Mouse (Mus musculus): ENCODE data around the gene Tmem233.

The Tmem233 gene

DNA sequence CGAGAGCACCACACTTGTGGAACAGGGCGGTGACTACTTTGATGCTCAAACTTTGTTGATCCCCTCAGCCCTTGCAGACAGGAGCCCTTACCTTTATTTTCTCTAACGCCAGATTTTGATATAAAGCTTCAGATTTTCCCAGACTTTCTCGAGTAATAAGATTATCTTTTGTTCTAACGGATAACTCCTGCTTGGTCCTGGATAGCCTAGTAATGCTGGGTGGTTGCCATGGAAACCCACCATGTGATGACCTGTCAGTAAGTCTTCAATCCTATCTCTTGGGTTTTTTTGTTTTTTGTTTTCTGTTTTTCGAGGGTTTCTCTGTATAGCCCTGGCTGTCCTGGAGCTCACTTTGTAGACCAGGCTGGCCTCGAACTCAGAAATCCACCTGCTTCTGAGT lies 40.8 kb downstream of the Tmem233 start:
- TF ChIP-seq CTCF (conservative IDR thresholded peaks at IDR 0.05; ENCODE audit: low read length) (no peak), POU5F1 (IDR thresholded peaks at IDR 0.05; ENCODE audit: borderline replicate concordance, low read length) (no peak), NANOG (IDR thresholded peaks at IDR 0.05; ENCODE audit: borderline replicate concordance, low read length) (no peak)
- H3K9me3 ChIP-seq (ENCODE audit: low read length): no peaks in the 10 kb centered on the region

DNA sequence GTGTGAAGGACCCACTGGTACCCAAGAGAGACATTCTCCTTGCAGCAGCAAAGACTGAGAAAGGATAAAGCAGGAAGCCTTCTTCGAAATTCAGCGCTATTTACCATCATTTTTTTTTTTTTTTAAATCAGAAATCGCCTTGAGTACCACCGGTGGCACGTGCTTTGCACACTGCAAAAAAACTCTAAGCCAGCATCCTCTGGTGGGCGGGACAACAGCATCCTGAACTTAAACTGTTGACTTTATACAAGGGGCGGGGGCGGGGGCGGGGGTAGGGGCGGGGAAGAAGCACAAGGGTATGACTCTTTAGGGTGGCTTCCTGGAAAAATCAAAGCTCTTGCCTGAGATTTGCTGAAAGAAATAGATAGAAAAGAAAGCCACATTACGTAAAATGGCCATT lies 43.3 kb downstream of the Tmem233 start:
- no peaks in the 10 kb centered on the region for H3K9me3 ChIP-seq (ENCODE audit: low read length)
- peaks cover 18% of the 10 kb centered on the region for H3K27me3 ChIP-seq (ENCODE audit: insufficient read depth, low read length)
- H3K4me1 ChIP-seq (replicated peaks; ENCODE audit: low read depth, low read length): peaks cover 29% of the 10 kb centered on the region
- TF ChIP-seq POU5F1 (IDR thresholded peaks at IDR 0.05; ENCODE audit: borderline replicate concordance, low read length): no peak
- TF ChIP-seq NANOG (IDR thresholded peaks at IDR 0.05; ENCODE audit: borderline replicate concordance, low read length): no peak
- no peaks in the 10 kb centered on the region for H3K36me3 ChIP-seq (ENCODE audit: insufficient read depth, low read length)
- H3K4me3 ChIP-seq (replicated peaks; ENCODE audit: low read length): 0 out of 2 replicates have a peak overlapping the region, but pooled peaks have one; percentile 3

More for the DNA sequence above, 40.8 kb downstream of the Tmem233 start:
- no peaks in the 10 kb centered on the region for H3K36me3 ChIP-seq (ENCODE audit: insufficient read depth, low read length)
- H3K27me3 ChIP-seq (ENCODE audit: insufficient read depth, low read length): 0 out of 2 replicates have a peak, but pooled peaks cover 4% of the 10 kb centered on the region
- H3K4me1 ChIP-seq (replicated peaks; ENCODE audit: low read depth, low read length): peaks cover 21% of the 10 kb centered on the region
- H3K4me3 ChIP-seq (replicated peaks; ENCODE audit: low read length): no peak overlapping the region

DNA sequence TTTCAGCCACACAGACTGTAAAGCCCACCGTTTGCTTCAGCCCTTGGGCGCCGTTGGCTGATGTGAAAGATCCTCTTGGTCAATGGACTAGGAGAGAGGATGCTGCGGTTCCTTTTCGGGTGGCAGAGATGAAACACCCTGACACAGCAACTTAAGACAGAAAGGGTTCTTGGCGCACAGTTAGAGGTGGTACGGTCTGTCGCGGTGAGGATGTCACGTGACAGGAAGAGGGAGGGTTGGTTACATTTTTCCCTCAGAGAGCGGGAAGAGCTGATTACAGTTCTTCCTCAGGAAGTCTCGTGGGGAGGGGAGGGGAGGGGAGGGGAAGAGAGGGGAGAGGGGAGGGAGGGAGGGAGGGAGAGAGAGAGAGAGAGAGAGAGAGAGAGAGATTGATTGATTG lies 45.3 kb downstream of the Tmem233 start:
- TF ChIP-seq NANOG (IDR thresholded peaks at IDR 0.05; ENCODE audit: borderline replicate concordance, low read length) (no peak), CTCF (conservative IDR thresholded peaks at IDR 0.05; ENCODE audit: low read length) (no peak), POU5F1 (IDR thresholded peaks at IDR 0.05; ENCODE audit: borderline replicate concordance, low read length) (no peak)
- H3K27me3 ChIP-seq (ENCODE audit: insufficient read depth, low read length): peaks cover 23% of the 10 kb centered on the region
- no peak overlapping the region for H3K4me3 ChIP-seq (replicated peaks; ENCODE audit: low read length)
- no peaks in the 10 kb centered on the region for H3K36me3 ChIP-seq (ENCODE audit: insufficient read depth, low read length)
- H3K4me1 ChIP-seq (replicated peaks; ENCODE audit: low read depth, low read length): peaks cover 27% of the 10 kb centered on the region
- H3K9me3 ChIP-seq (ENCODE audit: low read length): no peaks in the 10 kb centered on the region

DNA sequence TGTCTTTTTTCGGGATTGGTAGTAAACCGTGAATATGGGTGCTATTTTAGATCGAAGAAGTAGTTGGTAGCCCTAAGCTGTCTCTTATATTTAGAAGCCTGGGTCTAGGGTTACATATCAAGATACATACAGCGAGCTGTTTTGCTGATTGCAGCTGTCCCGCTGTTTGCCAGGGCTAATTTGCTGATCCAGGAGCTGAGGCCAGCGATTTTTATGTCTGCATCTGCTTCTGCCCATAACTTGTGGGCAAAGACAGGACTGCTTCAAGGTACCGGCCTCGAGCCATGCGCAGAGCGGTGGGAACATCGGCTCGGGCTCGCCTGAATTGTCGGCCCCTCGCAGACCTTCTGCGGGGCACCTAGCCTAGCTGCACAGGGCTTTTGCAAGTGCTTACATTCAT lies 46.6 kb downstream of the Tmem233 start:
- peaks cover 28% of the 10 kb centered on the region for H3K4me1 ChIP-seq (replicated peaks; ENCODE audit: low read depth, low read length)
- no peak overlapping the region for H3K4me3 ChIP-seq (replicated peaks; ENCODE audit: low read length)
- TF ChIP-seq NANOG (IDR thresholded peaks at IDR 0.05; ENCODE audit: borderline replicate concordance, low read length) (no peak), POU5F1 (IDR thresholded peaks at IDR 0.05; ENCODE audit: borderline replicate concordance, low read length) (no peak), CTCF (conservative IDR thresholded peaks at IDR 0.05; ENCODE audit: low read length) (no peak)
- H3K36me3 ChIP-seq (ENCODE audit: insufficient read depth, low read length): no peaks in the 10 kb centered on the region
- H3K27me3 ChIP-seq (ENCODE audit: insufficient read depth, low read length): peaks cover 23% of the 10 kb centered on the region
- no peaks in the 10 kb centered on the region for H3K9me3 ChIP-seq (ENCODE audit: low read length)

DNA sequence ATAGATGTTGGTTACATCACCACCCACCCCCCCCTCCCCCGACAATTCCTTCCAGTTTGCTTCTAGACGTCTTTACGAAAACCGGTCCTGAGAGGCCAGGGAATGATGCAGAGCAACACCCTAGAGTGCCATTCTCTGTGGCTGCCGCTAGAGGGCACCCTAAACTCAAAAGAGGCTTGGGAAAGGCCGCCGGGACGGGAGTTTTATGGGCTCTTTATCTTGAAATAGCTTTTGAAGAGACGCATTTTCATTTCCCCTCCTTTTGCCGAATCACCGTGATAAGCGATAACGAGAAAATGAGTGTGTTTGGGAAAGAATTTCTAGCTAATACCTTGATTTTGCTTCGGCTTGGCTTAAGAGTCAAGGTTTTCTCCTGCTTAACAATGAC lies 51.9 kb downstream of the Tmem233 start:
- no peaks in the 10 kb centered on the region for H3K9me3 ChIP-seq (ENCODE audit: low read length)

DNA sequence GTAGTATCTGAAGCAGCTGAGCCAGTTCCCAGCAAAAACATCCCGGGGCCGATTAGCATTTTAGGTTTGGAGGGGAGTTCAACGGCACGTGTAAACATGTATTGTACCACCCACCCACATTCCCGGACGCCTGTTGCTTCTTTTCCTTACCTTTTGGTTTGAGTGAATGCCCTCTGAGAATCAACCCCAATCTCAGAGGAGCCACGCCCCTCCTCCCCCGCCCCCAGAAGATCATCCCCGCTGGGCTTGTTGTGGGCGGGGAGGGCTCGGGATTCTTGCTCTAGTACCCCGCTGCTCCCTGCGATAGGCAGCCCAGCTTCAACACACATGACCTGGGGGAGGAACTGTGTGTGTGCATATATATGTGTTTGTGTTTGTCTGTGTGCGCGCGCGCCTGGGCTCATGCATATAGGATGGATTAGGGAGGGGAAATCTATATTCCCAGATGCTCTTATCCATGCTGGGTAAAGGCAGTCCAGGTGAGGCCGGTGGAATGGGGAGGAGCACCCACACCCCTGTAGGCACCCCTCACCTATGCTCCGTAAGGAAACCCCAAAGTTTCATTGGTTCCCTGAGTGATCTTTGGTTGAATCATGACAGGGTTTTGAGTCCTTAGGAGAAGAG lies 52.4 kb downstream of the Tmem233 start:
- peak overlapping the region; percentile 35; the same call in 1 of the 2 replicates for H3K4me3 ChIP-seq (replicated peaks; ENCODE audit: low read length)
- H3K36me3 ChIP-seq (ENCODE audit: insufficient read depth, low read length): no peaks in the 10 kb centered on the region
- H3K9me3 ChIP-seq (ENCODE audit: low read length): no peaks in the 10 kb centered on the region
- TF ChIP-seq CTCF (conservative IDR thresholded peaks at IDR 0.05; ENCODE audit: low read length) (no peak), POU5F1 (IDR thresholded peaks at IDR 0.05; ENCODE audit: borderline replicate concordance, low read length) (no peak), NANOG (IDR thresholded peaks at IDR 0.05; ENCODE audit: borderline replicate concordance, low read length) (no peak)
- H3K27me3 ChIP-seq (ENCODE audit: insufficient read depth, low read length): peaks cover 7% of the 10 kb centered on the region
- peaks cover 35% of the 10 kb centered on the region for H3K4me1 ChIP-seq (replicated peaks; ENCODE audit: low read depth, low read length)

More for the DNA sequence above, 51.9 kb downstream of the Tmem233 start:
- Histone ChIP-seq H3K27me3 (ENCODE audit: insufficient read depth, low read length) (peaks cover 12% of the 10 kb centered on the region), H3K36me3 (ENCODE audit: insufficient read depth, low read length) (no peaks in the 10 kb centered on the region), H3K4me1 (replicated peaks; ENCODE audit: low read depth, low read length) (peaks cover 35% of the 10 kb centered on the region), H3K4me3 (replicated peaks; ENCODE audit: low read length) (peak overlapping the region; percentile 35; the same call in 1 of the 2 replicates)
- TF ChIP-seq CTCF (conservative IDR thresholded peaks at IDR 0.05; ENCODE audit: low read length) (peak; percentile 90), POU5F1 (IDR thresholded peaks at IDR 0.05; ENCODE audit: borderline replicate concordance, low read length) (no peak)

DNA sequence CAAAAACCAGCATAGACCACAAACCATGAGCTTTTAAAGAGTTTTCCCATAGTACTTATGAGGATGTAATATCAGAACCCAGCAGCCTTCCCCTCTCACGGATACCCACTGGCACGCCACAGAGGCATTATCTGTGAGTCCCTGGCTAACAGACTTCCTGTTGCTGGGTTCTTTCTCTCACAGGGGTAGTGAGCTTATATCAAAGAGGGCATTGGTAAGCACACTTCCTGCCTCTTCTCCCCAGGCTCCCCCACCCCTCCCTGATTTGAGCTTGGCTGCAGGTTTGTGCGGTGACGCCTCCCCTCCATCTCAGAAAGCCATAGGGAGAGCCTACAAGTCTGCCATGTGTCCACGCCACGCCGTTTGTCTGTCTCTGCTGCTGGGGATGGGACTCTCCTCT lies 54.0 kb downstream of the Tmem233 start:
- TF ChIP-seq CTCF (conservative IDR thresholded peaks at IDR 0.05; ENCODE audit: low read length) (no peak), NANOG (IDR thresholded peaks at IDR 0.05; ENCODE audit: borderline replicate concordance, low read length) (no peak), POU5F1 (IDR thresholded peaks at IDR 0.05; ENCODE audit: borderline replicate concordance, low read length) (no peak)
- H3K27me3 ChIP-seq (ENCODE audit: insufficient read depth, low read length): peaks cover 5% of the 10 kb centered on the region
- H3K4me3 ChIP-seq (replicated peaks; ENCODE audit: low read length): no peak overlapping the region
- H3K4me1 ChIP-seq (replicated peaks; ENCODE audit: low read depth, low read length): peaks cover 39% of the 10 kb centered on the region
- no peaks in the 10 kb centered on the region for H3K36me3 ChIP-seq (ENCODE audit: insufficient read depth, low read length)
- H3K9me3 ChIP-seq (ENCODE audit: low read length): no peaks in the 10 kb centered on the region

DNA sequence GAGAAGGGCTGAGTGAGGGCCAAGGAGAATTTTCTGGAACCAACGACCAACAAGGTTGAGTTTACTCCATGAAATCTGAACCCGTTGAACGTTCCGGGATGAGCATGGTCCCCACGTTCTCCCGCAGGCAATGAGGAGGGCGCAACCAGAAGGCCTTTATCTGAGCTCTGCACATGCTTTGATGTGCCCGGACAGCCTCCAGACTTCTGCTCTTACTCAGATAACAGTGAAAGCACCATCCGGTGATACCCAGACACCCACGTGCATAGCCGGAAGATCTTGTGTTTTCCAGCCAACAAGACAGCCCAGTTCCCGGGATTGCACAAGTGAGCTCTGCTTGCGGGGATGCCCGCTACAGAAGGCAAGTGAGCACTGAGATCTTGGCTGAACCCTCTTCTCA lies 56.5 kb downstream of the Tmem233 start:
- H3K9me3 ChIP-seq (ENCODE audit: low read length): no peaks in the 10 kb centered on the region
- H3K36me3 ChIP-seq (ENCODE audit: insufficient read depth, low read length): peaks cover 12% of the 10 kb centered on the region
- H3K4me1 ChIP-seq (replicated peaks; ENCODE audit: low read depth, low read length): peaks cover 61% of the 10 kb centered on the region
- no peaks in the 10 kb centered on the region for H3K27me3 ChIP-seq (ENCODE audit: insufficient read depth, low read length)
- TF ChIP-seq NANOG (IDR thresholded peaks at IDR 0.05; ENCODE audit: borderline replicate concordance, low read length): no peak
- no peak for TF ChIP-seq CTCF (conservative IDR thresholded peaks at IDR 0.05; ENCODE audit: low read length)
- TF ChIP-seq POU5F1 (IDR thresholded peaks at IDR 0.05; ENCODE audit: borderline replicate concordance, low read length): no peak
- no peak overlapping the region for H3K4me3 ChIP-seq (replicated peaks; ENCODE audit: low read length)

DNA sequence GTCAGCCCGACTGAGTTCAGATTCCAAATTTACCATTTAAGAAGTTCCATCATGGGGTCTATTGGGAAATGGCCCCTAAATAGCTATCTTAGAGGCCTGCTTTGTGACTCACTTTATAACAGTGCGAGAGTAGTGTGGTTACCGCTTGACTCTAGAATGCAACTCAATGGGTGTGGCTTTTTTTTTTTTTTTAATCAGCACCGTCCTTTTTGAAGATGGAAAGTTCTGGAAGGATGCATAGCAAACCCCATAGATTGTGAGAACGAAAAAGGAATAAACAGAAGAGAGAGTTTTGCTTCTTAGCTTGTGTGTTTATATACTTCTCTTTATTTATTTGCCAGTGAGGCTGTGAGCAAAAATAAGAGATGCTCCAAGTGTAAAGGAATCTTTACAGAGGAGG lies 56.9 kb downstream of the Tmem233 start:
- peaks cover 62% of the 10 kb centered on the region for H3K4me1 ChIP-seq (replicated peaks; ENCODE audit: low read depth, low read length)
- no peaks in the 10 kb centered on the region for H3K27me3 ChIP-seq (ENCODE audit: insufficient read depth, low read length)
- no peak for TF ChIP-seq CTCF (conservative IDR thresholded peaks at IDR 0.05; ENCODE audit: low read length)
- no peak for TF ChIP-seq POU5F1 (IDR thresholded peaks at IDR 0.05; ENCODE audit: borderline replicate concordance, low read length)
- TF ChIP-seq NANOG (IDR thresholded peaks at IDR 0.05; ENCODE audit: borderline replicate concordance, low read length): no peak
- no peak overlapping the region for H3K4me3 ChIP-seq (replicated peaks; ENCODE audit: low read length)
- peaks cover 17% of the 10 kb centered on the region for H3K36me3 ChIP-seq (ENCODE audit: insufficient read depth, low read length)
- no peaks in the 10 kb centered on the region for H3K9me3 ChIP-seq (ENCODE audit: low read length)
